Mouse (Mus musculus) midbrain, embryonic 14.5 days (tissue): ENCODE data around the gene Plgrkt. TPM values are rescaled to one million over a fixed set of nuclear protein-coding genes. Genes with fewer than 3 reads are reported as not detected.

Experiments
- ATAC-seq: fragments of 200-750 bp; cut with Nextera tagmentation; 2 replicates; pipeline ENCODE4 v1.8.0; 2017; ENCODE audit warnings: moderate number of reproducible peaks, moderate library complexity; ENCODE audit not compliant: low FRiP score, low TSS enrichment
- DNase-seq: peaks from one replicate; pipeline ENCODE4 v3.0.0-alpha.2; 2015
- H3K27ac ChIP-seq: fragments of 300-500 bp; sonication (generic); replicated peaks from 2 replicates; pipeline ENCODE4 v1.5.1; 2014; ENCODE audit warnings: mild to moderate bottlenecking, low read depth, low read length, moderate library complexity
- H3K27me3 ChIP-seq: fragments of 300-500 bp; sonication (generic); 2 replicates; pipeline ENCODE4 v1.6.1; 2014; ENCODE audit warnings: low read length, control low read depth, mixed read lengths; ENCODE audit not compliant: control insufficient read depth, insufficient read depth
- H3K36me3 ChIP-seq: fragments of 300-500 bp; sonication (generic); 2 replicates; pipeline ENCODE4 v1.6.1; 2014; ENCODE audit warnings: low read length, control low read depth; ENCODE audit not compliant: control insufficient read depth, insufficient read depth
- H3K4me1 ChIP-seq: fragments of 300-500 bp; sonication (generic); 2 replicates; pipeline ENCODE4 v1.6.1; 2014; ENCODE audit warnings: mild to moderate bottlenecking, antibody characterized with exemption, low read length, control low read depth; ENCODE audit not compliant: control insufficient read depth, insufficient read depth
- H3K4me2 ChIP-seq: fragments of 300-500 bp; sonication (generic); 2 replicates; pipeline ENCODE4 v1.6.1; 2014; ENCODE audit warnings: mild to moderate bottlenecking, low read length, moderate library complexity
- H3K4me3 ChIP-seq: fragments of 300-500 bp; sonication (generic); replicated peaks from 2 replicates; pipeline ENCODE4 v1.5.1; 2014; ENCODE audit warnings: low read depth, low read length
- H3K9ac ChIP-seq: fragments of 300-500 bp; sonication (generic); replicated peaks from 2 replicates; pipeline ENCODE4 v1.6.1; 2014; ENCODE audit warnings: mild to moderate bottlenecking, low read length, moderate library complexity
- H3K9me3 ChIP-seq: fragments of 300-500 bp; sonication (generic); 2 replicates; pipeline ENCODE4 v1.6.1; 2016; ENCODE audit warnings: low read length, control low read depth, mixed read lengths; ENCODE audit not compliant: control insufficient read depth
- WGBS: fragments of 180-500 bp; shearing (Covaris S2); extraction: QIAGEN DNeasy Blood & Tissue Kit; methylation state at CpG from one replicate; pipeline ENCODE4 v1.1.7; 2014; 5-methylcytosine and 5-hydroxymethylcytosine counted together
- polyA plus RNA-seq: library from polyadenylated mRNA; unstranded; fragments of >200 nt; fragmentation: Nextera tagmentation; extraction: Ambion mirVana; gene quantifications from 2 replicates; pipeline ENCODE4 v1.2.1, GENCODE M21; 2014

The Plgrkt gene
- polyA plus RNA-seq, 1 experiment from 2014 or later = 102 TPM

DNA sequence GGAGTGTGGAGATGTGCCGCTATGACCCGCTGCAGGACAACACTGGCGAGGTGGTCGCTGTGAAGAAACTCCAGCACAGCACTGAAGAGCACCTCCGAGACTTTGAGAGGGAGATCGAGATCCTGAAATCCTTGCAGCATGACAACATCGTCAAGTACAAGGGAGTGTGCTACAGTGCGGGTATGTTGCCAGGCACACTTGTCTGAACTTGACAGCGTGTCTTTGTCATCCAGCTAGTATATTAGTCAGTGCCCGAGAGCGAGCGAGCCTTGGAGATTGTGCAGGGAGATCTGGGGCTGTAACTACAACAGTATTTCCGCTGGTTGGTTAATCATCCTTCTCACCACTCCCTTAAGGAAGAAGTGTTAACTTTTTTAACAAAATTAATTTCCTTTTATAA lies 66.3 kb downstream of the Plgrkt start:
- Histone ChIP-seq H3K4me3 (no peak overlapping the region), H3K27me3 (no peaks in the 10 kb centered on the region), H3K4me2 (no peak overlapping the region), H3K9ac (no peak overlapping the region), H3K9me3 (no peaks in the 10 kb centered on the region), H3K36me3 (peaks cover 70% of the 10 kb centered on the region), H3K27ac (no peak overlapping the region), H3K4me1 (no peaks in the 10 kb centered on the region)
- DNase-seq = no peak
- no peak for ATAC-seq
- WGBS = 88% methylated on average over 13 of the region's 13 CpGs

Other genes starting within 250 kb of the Plgrkt start
- 22.5 and 28.3 TPM in 2 replicates for gene Jak2, start 115.6 kb downstream of the Plgrkt start, polyA plus RNA-seq
- gene Insl6, start 42.0 kb downstream of the Plgrkt start, polyA plus RNA-seq = 0.77 and 1.9 TPM in 2 replicates
- 2.7 and 3.3 TPM in 2 replicates for gene Rln1, start 32.7 kb downstream of the Plgrkt start, polyA plus RNA-seq
- gene Cd274, start 65 bp upstream of the Plgrkt start, polyA plus RNA-seq = 0.36 and 0.66 TPM in 2 replicates
- gene Pdcd1lg2, start 43.5 kb upstream of the Plgrkt start, polyA plus RNA-seq = 0.12 TPM in 1 of 2 replicates, not detected in the other
- gene Ric1, start 154.9 kb upstream of the Plgrkt start, polyA plus RNA-seq = 17.7 and 18.6 TPM in 2 replicates